Mouse (Mus musculus) layer of hippocampus, adult 9-11 months (tissue): ENCODE results near the gene Ano8.
A peak's percentile ranks its signal among the peaks of the same experiment; 100 is the strongest.
"Not testable (repeated sequence)": the region's sequence is repeated elsewhere in the genome, so short reads cannot be mapped to it uniquely, and the experiment has no call there.

ENCODE experiments used
- DNase-seq: peaks from one replicate; pipeline ENCODE4 v3.0.0; 2022

Ano8 gene

GRCm38 (mm10) chr8:71485142-71486135 is at the start of gene Ano8:
TSS of gene Ano8 (minus strand) at chr8:71485963.
- DNase-seq = peak; percentile 88

GRCm38 (mm10) chr8:71534263-71534810 is 48.6 kb upstream of the Ano8 start:
- no peak for DNase-seq

- peak; percentile 58 for DNase-seq
These were observed 45.1 kb upstream of the Ano8 start for GRCm38 (mm10) chr8:71530735-71531467.

- no peak for DNase-seq
These were observed 42.8 kb upstream of the Ano8 start for GRCm38 (mm10) chr8:71528362-71529073.

GRCm38 (mm10) chr8:71527162-71527870 is 41.6 kb upstream of the Ano8 start:
- no peak for DNase-seq

GRCm38 (mm10) chr8:71526272-71526671 is 40.5 kb upstream of the Ano8 start:
- no peak for DNase-seq

GRCm38 (mm10) chr8:71525226-71526050 is 39.7 kb upstream of the Ano8 start, which contains the start of gene Ccdc194:
TSS of gene Ccdc194 (minus strand) at chr8:71525711.
- DNase-seq = no peak

- peak; percentile 92 for DNase-seq
These were observed 35.9 kb upstream of the Ano8 start for GRCm38 (mm10) chr8:71521634-71522033.

- DNase-seq = not testable (repeated sequence)
These were observed 33.5 kb upstream of the Ano8 start for GRCm38 (mm10) chr8:71519037-71519825.

GRCm38 (mm10) chr8:71516786-71517185 is 31.0 kb upstream of the Ano8 start:
- DNase-seq = no peak

GRCm38 (mm10) chr8:71515043-71515442 is 29.3 kb upstream of the Ano8 start:
- no peak for DNase-seq

- DNase-seq = no peak
These were observed 27.4 kb upstream of the Ano8 start for GRCm38 (mm10) chr8:71513018-71513754.

GRCm38 (mm10) chr8:71511644-71512043 is 25.9 kb upstream of the Ano8 start, which contains the start of gene Plvap:
TSS of gene Plvap (minus strand) at chr8:71511752.
- DNase-seq = no peak

- no peak for DNase-seq
These were observed 23.6 kb upstream of the Ano8 start for GRCm38 (mm10) chr8:71509316-71509715.

GRCm38 (mm10) chr8:71507589-71508104 is 21.9 kb upstream of the Ano8 start:
- peak; percentile 86 for DNase-seq

- no peak for DNase-seq
These were observed 20.2 kb upstream of the Ano8 start for GRCm38 (mm10) chr8:71505979-71506378.

- DNase-seq = no peak
These were observed 19.6 kb upstream of the Ano8 start for GRCm38 (mm10) chr8:71505326-71505725.

- no peak for DNase-seq
These were observed 18.6 kb upstream of the Ano8 start for GRCm38 (mm10) chr8:71504349-71504748.
